Mouse (Mus musculus): ENCODE data around the gene Gpr107. TPM values are rescaled to one million over a fixed set of nuclear protein-coding genes. Genes with fewer than 3 reads are reported as not detected.

The Gpr107 gene
- polyA plus RNA-seq (2015; fragmentation: Nextera tagmentation; extraction: Ambion mirVana): 18.4 and 20.4 TPM in 2 replicates

GRCm38 (mm10) chr2:31151892-31152812, at the start of gene Gpr107:
Gene Gpr107 (plus strand): TSS chr2:31152316.

GRCm38 (mm10) chr2:31141867-31142454, 10.2 kb upstream of the Gpr107 start, which contains the start of gene Fnbp1:
Gene Fnbp1 (minus strand): TSS chr2:31142008.

GRCm38 (mm10) chr2:31245491-31246141, 93.5 kb downstream of the Gpr107 start, which contains the start of gene Ncs1:
Gene Ncs1 (plus strand): TSS chr2:31245823.

Other genes with a start within 250 kb of the Gpr107 start
- gene Ptges, start 222.5 kb upstream of the Gpr107 start, polyA plus RNA-seq (2015; fragmentation: Nextera tagmentation; extraction: Ambion mirVana): 2.4 and 6.2 TPM in 2 replicates
- gene Tor1b, start 199.4 kb upstream of the Gpr107 start, polyA plus RNA-seq (2015; fragmentation: Nextera tagmentation; extraction: Ambion mirVana): 19.9 and 22.2 TPM in 2 replicates
- gene Tor1a, start 184.4 kb upstream of the Gpr107 start, polyA plus RNA-seq (2015; fragmentation: Nextera tagmentation; extraction: Ambion mirVana): 31.2 and 38.0 TPM in 2 replicates
- gene BC005624, start 170.1 kb upstream of the Gpr107 start, polyA plus RNA-seq (2015; fragmentation: Nextera tagmentation; extraction: Ambion mirVana): 23.5 and 27.6 TPM in 2 replicates
- gene Usp20, start 170.0 kb upstream of the Gpr107 start, polyA plus RNA-seq (2015; fragmentation: Nextera tagmentation; extraction: Ambion mirVana): 29.0 and 33.6 TPM in 2 replicates
- 5.7 and 7.2 TPM in 2 replicates for gene Fnbp1, start 10.3 kb upstream of the Gpr107 start, polyA plus RNA-seq (2015; fragmentation: Nextera tagmentation; extraction: Ambion mirVana)
- gene Ncs1, start 93.5 kb downstream of the Gpr107 start, polyA plus RNA-seq (2015; fragmentation: Nextera tagmentation; extraction: Ambion mirVana): 14.3 and 14.7 TPM in 2 replicates
- gene Hmcn2, start 162.1 kb downstream of the Gpr107 start, polyA plus RNA-seq (2015; fragmentation: Nextera tagmentation; extraction: Ambion mirVana): 3.9 and 5.5 TPM in 2 replicates

Data from skeletal muscle tissue, postnatal 0 days (tissue).